Mouse (Mus musculus) midbrain, embryonic 13.5 days (tissue): ENCODE measurements around the gene Six2. TPM values are rescaled to one million over a fixed set of nuclear protein-coding genes. Genes with fewer than 3 reads are reported as not detected.

Experiments used
- ATAC-seq: fragments of 200-750 bp; cut with Nextera tagmentation; 2 replicates; pipeline ENCODE4 v1.8.0; 2017; ENCODE audit warnings: mild to moderate bottlenecking, moderate TSS enrichment, moderate library complexity
- H3K27ac ChIP-seq: fragments of 300-500 bp; sonication (generic); 2 replicates; pipeline ENCODE4 v1.5.1; 2015; ENCODE audit warnings: inconsistent platforms, mild to moderate bottlenecking, moderate library complexity
- H3K27me3 ChIP-seq: fragments of 300-500 bp; sonication (generic); 2 replicates; pipeline ENCODE4 v1.6.1; 2015; ENCODE audit warnings: mild to moderate bottlenecking, inconsistent platforms
- H3K36me3 ChIP-seq: fragments of 300-500 bp; sonication (generic); 2 replicates; pipeline ENCODE4 v1.6.1; 2015; ENCODE audit warnings: mild to moderate bottlenecking, inconsistent platforms
- H3K4me1 ChIP-seq: fragments of 300-500 bp; sonication (generic); replicated peaks from 2 replicates; pipeline ENCODE4 v1.6.1; 2015; ENCODE audit warnings: inconsistent platforms
- H3K4me2 ChIP-seq: fragments of 300-500 bp; sonication (generic); replicated peaks from 2 replicates; pipeline ENCODE4 v1.6.1; 2015; ENCODE audit warnings: moderate library complexity, mild to moderate bottlenecking, inconsistent platforms
- H3K4me3 ChIP-seq: fragments of 300-500 bp; sonication (generic); replicated peaks from 2 replicates; pipeline ENCODE4 v1.5.1; 2015; ENCODE audit warnings: mild to moderate bottlenecking, inconsistent platforms
- H3K9ac ChIP-seq: fragments of 300-500 bp; sonication (generic); replicated peaks from 2 replicates; pipeline ENCODE4 v1.6.1; 2015; ENCODE audit warnings: mild to moderate bottlenecking, inconsistent platforms
- H3K9me3 ChIP-seq: fragments of 300-500 bp; sonication (generic); 2 replicates; pipeline ENCODE4 v1.6.1; 2016; ENCODE audit warnings: mild to moderate bottlenecking, inconsistent platforms
- WGBS: fragments of 180-500 bp; shearing (Covaris S2); methylation state at CpG from one replicate; pipeline ENCODE4 v1.1.7; 2015; 5-methylcytosine and 5-hydroxymethylcytosine counted together
- polyA plus RNA-seq: library from polyadenylated mRNA; unstranded; fragments of >200 nt; fragmentation: Nextera tagmentation; extraction: Ambion mirVana; gene quantifications from 2 replicates; pipeline ENCODE4 v1.2.1, GENCODE M21; 2015

Six2 gene
- polyA plus RNA-seq, 1 experiment from 2014 or later = 0.31 TPM

GRCm38 (mm10) chr17:85704369-85705260 is 16.5 kb upstream of the Six2 start:
- Histone ChIP-seq H3K4me2 (no peak overlapping the region), H3K4me1 (no peaks in the 10 kb centered on the region), H3K27me3 (peaks cover 29% of the 10 kb centered on the region), H3K4me3 (no peak overlapping the region), H3K9me3 (no peaks in the 10 kb centered on the region), H3K36me3 (no peaks in the 10 kb centered on the region), H3K9ac (no peak overlapping the region), H3K27ac (no peak overlapping the region)
- no peak for ATAC-seq
- whole genome bisulfite sequencing = 67% methylated on average over 12 of the region's 12 CpGs

DNA sequence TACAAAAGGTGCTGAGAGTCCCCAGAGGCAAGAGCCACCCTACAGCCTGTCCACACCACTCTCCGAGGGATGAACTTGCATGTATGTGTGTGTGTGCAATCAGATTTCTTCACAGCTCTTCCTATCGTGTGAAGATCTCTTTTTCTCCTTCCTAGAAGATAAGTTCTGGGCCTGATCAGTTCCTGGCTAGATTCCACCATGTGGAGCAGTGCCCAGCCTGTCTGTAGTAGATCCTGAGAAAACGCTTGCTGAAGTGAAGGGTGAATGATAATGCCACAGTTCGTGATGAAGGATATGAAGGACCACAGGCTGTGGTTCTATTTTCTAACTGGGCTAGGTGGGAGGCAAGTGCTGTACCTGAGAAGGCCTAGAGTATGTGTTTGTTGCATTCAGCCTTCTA is 12.0 kb upstream of the Six2 start:
- no peak overlapping the region for H3K9ac ChIP-seq
- no peak overlapping the region for H3K4me2 ChIP-seq
- H3K9me3 ChIP-seq = no peaks in the 10 kb centered on the region
- H3K27ac ChIP-seq = no peak overlapping the region
- WGBS = 88% methylated on average over 4 of the region's 4 CpGs
- no peak overlapping the region for H3K4me3 ChIP-seq
- no peaks in the 10 kb centered on the region for H3K36me3 ChIP-seq
- no peaks in the 10 kb centered on the region for H3K4me1 ChIP-seq
- no peak for ATAC-seq
- peaks cover 62% of the 10 kb centered on the region for H3K27me3 ChIP-seq

DNA sequence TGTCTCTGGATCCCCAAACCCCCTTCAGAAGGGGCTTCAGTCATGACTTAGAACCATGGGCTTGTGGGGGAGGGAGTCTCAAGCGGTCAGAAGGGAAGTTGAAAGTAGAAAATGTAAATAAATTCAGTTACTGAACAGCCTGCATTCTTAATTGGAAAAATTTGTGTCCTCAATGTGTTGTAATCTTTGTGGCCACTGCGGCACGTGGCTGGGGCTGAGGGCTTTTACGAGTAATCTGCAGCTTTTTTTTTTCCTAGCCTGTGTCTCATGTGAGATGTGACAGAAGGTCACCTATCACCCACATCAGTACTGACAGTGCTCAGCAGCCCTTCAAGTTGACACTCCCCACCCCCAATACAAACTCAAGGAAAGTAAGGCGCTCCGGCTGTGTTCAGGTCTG is 10.6 kb upstream of the Six2 start:
- Histone ChIP-seq H3K4me2 (no peak overlapping the region), H3K36me3 (no peaks in the 10 kb centered on the region), H3K9ac (no peak overlapping the region), H3K27ac (no peak overlapping the region), H3K9me3 (no peaks in the 10 kb centered on the region), H3K4me1 (no peaks in the 10 kb centered on the region), H3K4me3 (no peak overlapping the region), H3K27me3 (peaks cover 71% of the 10 kb centered on the region)
- no peak for ATAC-seq
- 86% methylated on average over 6 of the region's 6 CpGs for WGBS

- Histone ChIP-seq H3K9me3 (no peaks in the 10 kb centered on the region), H3K27me3 (peaks cover 76% of the 10 kb centered on the region), H3K4me1 (no peaks in the 10 kb centered on the region), H3K9ac (no peak overlapping the region), H3K27ac (no peak overlapping the region), H3K4me2 (no peak overlapping the region), H3K36me3 (no peaks in the 10 kb centered on the region), H3K4me3 (no peak overlapping the region)
- WGBS = 59% methylated on average over 1 of the region's 1 CpGs
- ATAC-seq = peak; percentile 67
These were observed 9.9 kb upstream of the Six2 start for GRCm38 (mm10) chr17:85697976-85698375.

DNA sequence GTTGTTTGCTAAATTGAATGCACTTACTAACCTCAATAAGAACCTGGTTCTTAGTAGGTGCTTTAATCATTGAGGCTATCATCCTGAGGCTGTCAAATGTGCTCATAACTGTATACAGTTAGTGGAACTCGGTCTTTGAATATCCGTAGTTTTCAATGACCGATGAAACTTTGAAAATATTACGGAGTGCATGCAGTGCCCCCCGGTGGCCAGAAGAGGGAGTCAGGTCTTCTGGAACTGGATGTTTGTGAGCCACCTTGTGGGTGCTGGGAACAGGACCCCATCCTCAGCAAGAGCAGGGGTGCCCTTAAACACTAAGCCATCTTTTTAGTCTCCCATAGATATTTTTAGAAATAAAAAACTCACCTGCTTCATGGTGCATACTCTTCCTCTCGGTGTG is 6.4 kb upstream of the Six2 start:
- ATAC-seq = no peak
- no peaks in the 10 kb centered on the region for H3K9me3 ChIP-seq

DNA sequence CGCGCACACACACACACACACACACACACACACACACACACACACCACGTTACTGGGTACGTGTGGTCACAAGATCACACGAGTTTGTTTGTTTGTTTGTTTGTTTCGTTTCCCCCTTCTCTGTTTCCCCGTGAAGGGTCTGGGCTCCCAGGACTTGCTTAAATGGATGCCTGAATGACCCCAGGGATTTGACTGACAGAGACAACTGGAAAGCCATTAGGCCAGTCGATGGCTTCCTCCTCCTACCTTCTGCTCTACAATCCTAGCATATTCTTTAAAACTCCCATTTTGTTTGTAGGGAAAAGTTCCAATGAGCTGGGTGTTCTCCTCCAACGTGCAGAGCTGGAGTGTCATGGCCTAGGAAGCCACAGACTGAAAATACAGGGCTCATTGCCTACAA is 5.0 kb upstream of the Six2 start:
- no peak overlapping the region for H3K9ac ChIP-seq
- H3K27ac ChIP-seq = no peak overlapping the region
- H3K4me1 ChIP-seq = peaks cover 12% of the 10 kb centered on the region
- H3K9me3 ChIP-seq = no peaks in the 10 kb centered on the region
- H3K27me3 ChIP-seq = peaks cover 96% of the 10 kb centered on the region
- 5% methylated on average over 9 of the region's 9 CpGs for WGBS
- H3K4me3 ChIP-seq = no peak overlapping the region
- H3K36me3 ChIP-seq = no peaks in the 10 kb centered on the region
- no peak overlapping the region for H3K4me2 ChIP-seq
- ATAC-seq = no peak

More for the DNA sequence above, 6.4 kb upstream of the Six2 start:
- Histone ChIP-seq H3K4me3 (no peak overlapping the region), H3K4me1 (no peaks in the 10 kb centered on the region), H3K4me2 (no peak overlapping the region), H3K36me3 (no peaks in the 10 kb centered on the region), H3K9ac (no peak overlapping the region), H3K27ac (no peak overlapping the region), H3K27me3 (peaks cover 94% of the 10 kb centered on the region)
- WGBS = 77% methylated on average over 6 of the region's 6 CpGs

- ATAC-seq = no peak
These were observed 4.5 kb upstream of the Six2 start for GRCm38 (mm10) chr17:85692594-85692993.

GRCm38 (mm10) chr17:85691701-85692536 is 3.8 kb upstream of the Six2 start:
- Histone ChIP-seq H3K9me3 (no peaks in the 10 kb centered on the region), H3K4me1 (peaks cover 24% of the 10 kb centered on the region), H3K27me3 (peaks cover 99% of the 10 kb centered on the region), H3K9ac (no peak overlapping the region), H3K4me3 (no peak overlapping the region), H3K27ac (no peak overlapping the region), H3K4me2 (no peak overlapping the region), H3K36me3 (no peaks in the 10 kb centered on the region)
- WGBS = 1% methylated on average over 43 of the region's 43 CpGs
- no peak for ATAC-seq

More at GRCm38 (mm10) chr17:85692594-85692993, 4.5 kb upstream of the Six2 start:
- under 1% methylated on average over 23 of the region's 23 CpGs for WGBS
- Histone ChIP-seq H3K27me3 (peaks cover 96% of the 10 kb centered on the region), H3K27ac (no peak overlapping the region), H3K9me3 (no peaks in the 10 kb centered on the region), H3K36me3 (no peaks in the 10 kb centered on the region), H3K4me3 (no peak overlapping the region), H3K4me2 (no peak overlapping the region), H3K4me1 (peaks cover 17% of the 10 kb centered on the region), H3K9ac (no peak overlapping the region)

DNA sequence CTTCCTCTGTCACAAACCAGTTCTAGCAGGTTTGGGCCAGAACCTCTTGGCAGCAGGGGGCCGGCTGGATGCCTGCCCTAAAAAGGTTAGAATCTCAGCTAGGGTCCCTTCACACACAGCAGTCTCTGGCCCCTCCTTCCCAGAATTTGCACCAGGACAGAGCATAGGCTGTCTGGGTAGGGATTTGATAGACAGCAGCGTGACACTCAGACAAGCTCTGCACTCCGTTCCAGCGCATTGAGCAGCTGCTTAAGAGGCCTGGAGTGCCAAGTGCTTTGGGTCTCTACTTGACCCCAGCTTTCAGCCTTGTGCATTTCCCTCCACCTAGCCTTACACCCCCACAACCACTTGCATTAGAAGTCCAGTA is 2.9 kb upstream of the Six2 start:
- no peak overlapping the region for H3K4me2 ChIP-seq
- peaks cover 99% of the 10 kb centered on the region for H3K27me3 ChIP-seq
- peaks cover 24% of the 10 kb centered on the region for H3K4me1 ChIP-seq
- H3K9ac ChIP-seq = no peak overlapping the region
- no peaks in the 10 kb centered on the region for H3K36me3 ChIP-seq
- H3K4me3 ChIP-seq = no peak overlapping the region
- ATAC-seq = no peak
- no peak overlapping the region for H3K27ac ChIP-seq
- 1% methylated on average over 4 of the region's 4 CpGs for WGBS
- H3K9me3 ChIP-seq = no peaks in the 10 kb centered on the region

DNA sequence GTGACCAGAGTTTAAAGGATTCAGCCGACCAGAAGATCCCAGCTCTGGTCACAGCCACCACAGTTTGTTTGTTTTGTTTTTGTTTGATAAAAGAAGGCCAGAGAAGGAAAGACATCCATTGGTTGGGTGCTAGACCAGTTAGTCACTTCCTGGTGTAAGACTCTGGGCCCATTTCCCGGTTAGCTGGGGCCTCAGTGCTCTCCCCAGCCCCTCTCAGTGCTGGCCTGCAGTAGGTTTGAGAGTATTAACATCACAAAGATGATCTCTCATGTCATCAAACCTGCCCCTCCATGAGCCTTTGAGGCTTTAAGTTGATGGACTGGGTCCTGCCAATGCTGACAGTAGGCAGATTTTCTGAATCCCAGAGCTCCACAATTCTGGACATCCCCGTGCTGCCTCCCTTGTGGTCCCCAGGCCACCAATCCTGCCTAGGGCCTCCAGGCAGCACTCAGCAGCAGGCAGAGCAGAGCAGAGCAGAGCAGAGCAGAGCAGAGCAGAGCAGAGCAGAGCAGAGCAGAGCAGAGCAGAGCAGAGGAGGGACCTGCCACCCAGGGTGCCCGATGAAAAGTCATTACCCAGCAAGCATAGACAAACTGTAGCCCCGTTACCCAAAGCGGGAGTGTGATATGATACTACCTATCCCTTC is 2.4 kb upstream of the Six2 start:
- Histone ChIP-seq H3K9ac (no peak overlapping the region), H3K4me1 (peaks cover 24% of the 10 kb centered on the region), H3K9me3 (no peaks in the 10 kb centered on the region), H3K36me3 (no peaks in the 10 kb centered on the region), H3K4me2 (no peak overlapping the region), H3K27ac (no peak overlapping the region), H3K4me3 (no peak overlapping the region), H3K27me3 (peaks cover 99% of the 10 kb centered on the region)
- 1% methylated on average over 6 of the region's 6 CpGs for WGBS
- no peak for ATAC-seq

DNA sequence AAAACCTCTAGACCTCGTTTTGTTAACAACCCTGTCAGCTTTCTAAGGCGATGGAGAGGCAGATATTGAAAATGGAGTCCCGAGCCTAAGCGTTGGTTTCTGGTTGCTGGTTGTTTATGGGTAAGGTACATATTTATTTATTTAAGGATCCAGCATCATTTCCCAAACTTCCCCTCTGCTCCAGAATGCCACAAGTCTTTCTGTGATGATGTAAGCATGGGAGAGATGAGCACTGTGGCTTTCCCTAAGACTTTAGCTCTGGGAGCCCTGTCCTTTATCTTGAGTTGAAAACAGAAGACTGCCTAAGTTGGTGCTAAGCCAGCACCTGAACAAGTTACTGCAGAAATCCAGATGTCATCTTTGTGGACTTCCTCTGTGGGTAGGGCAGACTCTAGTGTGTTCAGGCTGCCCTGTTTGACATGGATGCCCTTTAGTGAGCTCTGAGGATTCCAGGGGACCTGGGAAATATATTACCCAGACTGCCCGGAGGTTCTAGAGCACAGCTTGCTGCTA is 1.8 kb upstream of the Six2 start:
- no peak for ATAC-seq
- Histone ChIP-seq H3K4me1 (peaks cover 24% of the 10 kb centered on the region), H3K4me2 (no peak overlapping the region), H3K9ac (no peak overlapping the region), H3K9me3 (no peaks in the 10 kb centered on the region), H3K27me3 (peaks cover 100% of the 10 kb centered on the region), H3K27ac (no peak overlapping the region), H3K4me3 (no peak overlapping the region), H3K36me3 (no peaks in the 10 kb centered on the region)
- WGBS = 5% methylated on average over 5 of the region's 5 CpGs
